Mouse (Mus musculus): ENCODE measurements at regions not wholly inside any gene's neighbourhood (a gene's known extent, or its start where the extent isn't known, plus 50 kb on each side); places are given as distances from the start of the nearest gene placed in this dataset.
"Not testable (repeated sequence)": the region's sequence is repeated elsewhere in the genome, so short reads cannot be mapped to it uniquely, and the experiment has no call there.

- TF ChIP-seq CTCF, EP300 (IDR thresholded peaks at IDR 0.05): not testable (repeated sequence)
Measured at GRCm38 (mm10) chr10:99338790-99339189, 75.8 kb downstream of the Dusp6 start.
